Mouse (Mus musculus) forebrain, embryonic 12.5 days (tissue): ENCODE data around the gene Sept10. TPM values are rescaled to one million over a fixed set of nuclear protein-coding genes. Genes with fewer than 3 reads are reported as not detected.

Source experiments
- ATAC-seq: fragments of 200-750 bp; cut with Nextera tagmentation; 2 replicates; pipeline ENCODE4 v1.8.0; 2017; ENCODE audit warnings: moderate TSS enrichment; ENCODE audit not compliant: low FRiP score
- H3K27ac ChIP-seq: fragments of 300-500 bp; sonication (generic); 2 replicates; pipeline ENCODE4 v1.5.1; 2016; ENCODE audit warnings: mild to moderate bottlenecking
- H3K27me3 ChIP-seq: fragments of 300-500 bp; sonication (generic); 2 replicates; pipeline ENCODE4 v1.6.1; 2016; ENCODE audit warnings: mild to moderate bottlenecking
- H3K36me3 ChIP-seq: fragments of 300-500 bp; sonication (generic); replicated peaks from 2 replicates; pipeline ENCODE4 v1.6.1; 2016; ENCODE audit warnings: mild to moderate bottlenecking
- H3K4me1 ChIP-seq: fragments of 300-500 bp; sonication (generic); 2 replicates; pipeline ENCODE4 v1.6.1; 2016
- H3K4me2 ChIP-seq: fragments of 300-500 bp; sonication (generic); 2 replicates; pipeline ENCODE4 v1.6.1; 2016; ENCODE audit warnings: mild to moderate bottlenecking, moderate library complexity
- H3K4me3 ChIP-seq: fragments of 300-500 bp; sonication (generic); replicated peaks from 2 replicates; pipeline ENCODE4 v1.5.1; 2016; ENCODE audit warnings: mild to moderate bottlenecking
- H3K9ac ChIP-seq: fragments of 300-500 bp; sonication (generic); 2 replicates; pipeline ENCODE4 v1.6.1; 2016; ENCODE audit warnings: mild to moderate bottlenecking
- H3K9me3 ChIP-seq: fragments of 300-500 bp; sonication (generic); 2 replicates; pipeline ENCODE4 v1.6.1; 2016
- WGBS: fragments of 180-500 bp; shearing (Covaris S2); methylation state at CpG from one replicate; pipeline ENCODE4 v1.1.7; 2016; 5-methylcytosine and 5-hydroxymethylcytosine counted together
- polyA plus RNA-seq: library from polyadenylated mRNA; unstranded; fragments of >200 nt; fragmentation: Nextera tagmentation; extraction: Ambion mirVana; gene quantifications from 2 replicates; pipeline ENCODE4 v1.2.1, GENCODE M21; 2016

The Sept10 gene
- polyA plus RNA-seq, 1 experiment from 2014 or later = 30.4 TPM

- Histone ChIP-seq H3K4me2 (no peak overlapping the region), H3K4me3 (no peak overlapping the region), H3K27ac (no peak overlapping the region), H3K27me3 (no peaks in the 10 kb centered on the region), H3K4me1 (no peaks in the 10 kb centered on the region), H3K36me3 (no peaks in the 10 kb centered on the region), H3K9me3 (no peaks in the 10 kb centered on the region), H3K9ac (no peak overlapping the region)
- WGBS = 81% methylated on average over 8 of the region's 8 CpGs
- ATAC-seq = no peak
These were observed 32.0 kb upstream of the Sept10 start for GRCm38 (mm10) chr10:59253541-59254079.

- no peak overlapping the region for H3K4me2 ChIP-seq
- H3K27me3 ChIP-seq = no peaks in the 10 kb centered on the region
- H3K9me3 ChIP-seq = no peaks in the 10 kb centered on the region
- H3K27ac ChIP-seq = no peak overlapping the region
- no peaks in the 10 kb centered on the region for H3K36me3 ChIP-seq
- ATAC-seq = no peak
- no peaks in the 10 kb centered on the region for H3K4me1 ChIP-seq
- no peak overlapping the region for H3K4me3 ChIP-seq
- WGBS = 83% methylated on average over 8 of the region's 8 CpGs
- H3K9ac ChIP-seq = no peak overlapping the region
These were observed 30.7 kb upstream of the Sept10 start for GRCm38 (mm10) chr10:59252396-59252795.

- H3K9ac ChIP-seq = no peak overlapping the region
- H3K4me1 ChIP-seq = no peaks in the 10 kb centered on the region
- no peak overlapping the region for H3K27ac ChIP-seq
- H3K27me3 ChIP-seq = no peaks in the 10 kb centered on the region
- H3K4me3 ChIP-seq = no peak overlapping the region
- no peaks in the 10 kb centered on the region for H3K9me3 ChIP-seq
- no peak for ATAC-seq
- 93% methylated on average over 2 of the region's 2 CpGs for WGBS
- no peaks in the 10 kb centered on the region for H3K36me3 ChIP-seq
- no peak overlapping the region for H3K4me2 ChIP-seq
These were observed 30.3 kb upstream of the Sept10 start for GRCm38 (mm10) chr10:59251980-59252379.

GRCm38 (mm10) chr10:59250679-59251078 lies 29.0 kb upstream of the Sept10 start:
- Histone ChIP-seq H3K4me3 (no peak overlapping the region), H3K27ac (no peak overlapping the region), H3K4me1 (no peaks in the 10 kb centered on the region), H3K27me3 (no peaks in the 10 kb centered on the region), H3K9me3 (no peaks in the 10 kb centered on the region), H3K36me3 (no peaks in the 10 kb centered on the region), H3K4me2 (no peak overlapping the region), H3K9ac (no peak overlapping the region)
- no peak for ATAC-seq
- WGBS = 92% methylated on average over 2 of the region's 2 CpGs

- no peak for ATAC-seq
- no peaks in the 10 kb centered on the region for H3K4me1 ChIP-seq
- no peaks in the 10 kb centered on the region for H3K27me3 ChIP-seq
- WGBS = 91% methylated on average over 3 of the region's 3 CpGs
- no peaks in the 10 kb centered on the region for H3K36me3 ChIP-seq
- H3K9me3 ChIP-seq = no peaks in the 10 kb centered on the region
- no peak overlapping the region for H3K27ac ChIP-seq
- H3K9ac ChIP-seq = no peak overlapping the region
- no peak overlapping the region for H3K4me2 ChIP-seq
- H3K4me3 ChIP-seq = no peak overlapping the region
These were observed 27.9 kb upstream of the Sept10 start for GRCm38 (mm10) chr10:59249531-59249930.

GRCm38 (mm10) chr10:59241141-59241541 lies 19.5 kb upstream of the Sept10 start:
- H3K9me3 ChIP-seq = no peaks in the 10 kb centered on the region
- H3K36me3 ChIP-seq = no peaks in the 10 kb centered on the region
- WGBS = 61% methylated on average over 3 of the region's 3 CpGs
- H3K4me3 ChIP-seq = no peak overlapping the region
- no peak overlapping the region for H3K9ac ChIP-seq
- no peak overlapping the region for H3K4me2 ChIP-seq
- no peak for ATAC-seq
- no peaks in the 10 kb centered on the region for H3K4me1 ChIP-seq
- no peak overlapping the region for H3K27ac ChIP-seq
- H3K27me3 ChIP-seq = 0 out of 2 replicates have a peak, but pooled peaks cover 8% of the 10 kb centered on the region

- 0 out of 2 replicates have a peak, but pooled peaks cover 7% of the 10 kb centered on the region for H3K27me3 ChIP-seq
- no peaks in the 10 kb centered on the region for H3K9me3 ChIP-seq
- H3K27ac ChIP-seq = no peak overlapping the region
- no peak for ATAC-seq
- H3K4me2 ChIP-seq = no peak overlapping the region
- no peaks in the 10 kb centered on the region for H3K4me1 ChIP-seq
- no peak overlapping the region for H3K9ac ChIP-seq
- H3K4me3 ChIP-seq = no peak overlapping the region
- 52% methylated on average over 3 of the region's 3 CpGs for WGBS
- no peaks in the 10 kb centered on the region for H3K36me3 ChIP-seq
These were observed 16.1 kb upstream of the Sept10 start for GRCm38 (mm10) chr10:59237757-59238156.

GRCm38 (mm10) chr10:59236486-59236885 lies 14.8 kb upstream of the Sept10 start:
- 85% methylated on average over 6 of the region's 6 CpGs for WGBS

GRCm38 (mm10) chr10:59235847-59236246 lies 14.2 kb upstream of the Sept10 start:
- Histone ChIP-seq H3K4me2 (no peak overlapping the region), H3K9me3 (no peaks in the 10 kb centered on the region)
- no peak for ATAC-seq

More at GRCm38 (mm10) chr10:59236486-59236885, 14.8 kb upstream of the Sept10 start:
- H3K4me2 ChIP-seq = no peak overlapping the region
- H3K4me1 ChIP-seq = no peaks in the 10 kb centered on the region
- no peak overlapping the region for H3K27ac ChIP-seq
- no peak for ATAC-seq
- H3K9me3 ChIP-seq = no peaks in the 10 kb centered on the region
- no peaks in the 10 kb centered on the region for H3K36me3 ChIP-seq
- no peak overlapping the region for H3K4me3 ChIP-seq
- no peaks in the 10 kb centered on the region for H3K27me3 ChIP-seq
- H3K9ac ChIP-seq = no peak overlapping the region

GRCm38 (mm10) chr10:59235227-59235626 lies 13.6 kb upstream of the Sept10 start:
- H3K4me2 ChIP-seq = no peak overlapping the region
- H3K36me3 ChIP-seq = no peaks in the 10 kb centered on the region
- no peaks in the 10 kb centered on the region for H3K27me3 ChIP-seq
- no peaks in the 10 kb centered on the region for H3K9me3 ChIP-seq
- 91% methylated on average over 2 of the region's 2 CpGs for WGBS
- no peak for ATAC-seq
- no peak overlapping the region for H3K4me3 ChIP-seq
- H3K27ac ChIP-seq = no peak overlapping the region
- H3K4me1 ChIP-seq = no peaks in the 10 kb centered on the region
- no peak overlapping the region for H3K9ac ChIP-seq

More at GRCm38 (mm10) chr10:59235847-59236246, 14.2 kb upstream of the Sept10 start:
- Histone ChIP-seq H3K27ac (no peak overlapping the region), H3K9ac (no peak overlapping the region), H3K4me3 (no peak overlapping the region), H3K36me3 (no peaks in the 10 kb centered on the region), H3K27me3 (no peaks in the 10 kb centered on the region), H3K4me1 (no peaks in the 10 kb centered on the region)
- WGBS = 67% methylated on average over 4 of the region's 4 CpGs

- Histone ChIP-seq H3K27ac (no peak overlapping the region), H3K27me3 (no peaks in the 10 kb centered on the region), H3K4me2 (no peak overlapping the region), H3K36me3 (no peaks in the 10 kb centered on the region), H3K9ac (no peak overlapping the region), H3K9me3 (no peaks in the 10 kb centered on the region), H3K4me1 (peaks cover 5% of the 10 kb centered on the region; the same call in 1 of the 2 replicates), H3K4me3 (no peak overlapping the region)
- WGBS = 88% methylated on average over 4 of the region's 4 CpGs
- no peak for ATAC-seq
These were observed 7.7 kb upstream of the Sept10 start for GRCm38 (mm10) chr10:59229205-59229820.

GRCm38 (mm10) chr10:59225137-59225536 lies 3.5 kb upstream of the Sept10 start:
- H3K36me3 ChIP-seq = no peaks in the 10 kb centered on the region
- H3K27ac ChIP-seq = no peak overlapping the region
- WGBS = 91% methylated on average over 2 of the region's 2 CpGs
- no peaks in the 10 kb centered on the region for H3K9me3 ChIP-seq
- H3K4me1 ChIP-seq = peaks cover 23% of the 10 kb centered on the region
- no peak for ATAC-seq
- peaks cover 3% of the 10 kb centered on the region; the same call in 1 of the 2 replicates for H3K27me3 ChIP-seq
- no peak overlapping the region for H3K9ac ChIP-seq
- H3K4me3 ChIP-seq = no peak overlapping the region
- H3K4me2 ChIP-seq = no peak overlapping the region; the same call in 1 of the 2 replicates

GRCm38 (mm10) chr10:59223890-59224289 lies 2.2 kb upstream of the Sept10 start:
- H3K9ac ChIP-seq = no peak overlapping the region
- peak overlapping the region; percentile 83; the same call in 1 of the 2 replicates for H3K4me3 ChIP-seq
- peak overlapping the region; percentile 100 for H3K4me2 ChIP-seq
- WGBS = 70% methylated on average over 4 of the region's 4 CpGs
- H3K4me1 ChIP-seq = peaks cover 32% of the 10 kb centered on the region
- no peaks in the 10 kb centered on the region for H3K36me3 ChIP-seq
- no peaks in the 10 kb centered on the region for H3K9me3 ChIP-seq
- peaks cover 3% of the 10 kb centered on the region; the same call in 1 of the 2 replicates for H3K27me3 ChIP-seq
- no peak overlapping the region for H3K27ac ChIP-seq
- no peak for ATAC-seq
